Mouse (Mus musculus) MEL (cell line): ENCODE data around the gene Ripk3.

Experiments
- CHD1 ChIP-seq: IDR thresholded peaks from 2 replicates; pipeline ENCODE4 v1.6.1; 2012; ENCODE audit warnings: low read depth, mild to moderate bottlenecking, inconsistent platforms, low read length, improper control_type of control experiment
- CTCF ChIP-seq, 3 experiments: IDR thresholded peaks in 2 of 3; conservative IDR thresholded peaks in 1 of 3; 2 replicates each; pipeline ENCODE4 v1.5.1; 2011 to 2012; ENCODE audit warnings: low read length in 3 of 3, low read depth in 2 of 3, mild to moderate bottlenecking in 2 of 3, improper control_type of control experiment in 1 of 3, inconsistent platforms in 1 of 3, mixed read lengths in 1 of 3, moderate library complexity in 1 of 3; ENCODE audit not compliant: control insufficient read depth in 1 of 3, insufficient read depth in 1 of 3, poor library complexity in 1 of 3, severe bottlenecking in 1 of 3
- GABPA ChIP-seq: IDR thresholded peaks from 2 replicates; pipeline ENCODE4 v1.6.1; 2012; ENCODE audit warnings: low read depth, mild to moderate bottlenecking, inconsistent platforms, low read length, improper control_type of control experiment, moderate library complexity
- JUND ChIP-seq: IDR thresholded peaks from 2 replicates; pipeline ENCODE4 v1.6.1; 2011; ENCODE audit warnings: low read depth, mild to moderate bottlenecking, improper control_type of control experiment, low read length
- MAFK ChIP-seq: IDR thresholded peaks from 2 replicates; pipeline ENCODE4 v1.6.1; 2011; ENCODE audit warnings: low read depth, mild to moderate bottlenecking, low read length, improper control_type of control experiment, borderline replicate concordance
- MAX ChIP-seq: IDR thresholded peaks from 2 replicates; pipeline ENCODE4 v1.6.1; 2011; ENCODE audit warnings: low read length, improper control_type of control experiment
- MEF2A ChIP-seq: IDR thresholded peaks from 2 replicates; pipeline ENCODE4 v1.6.1; 2014; ENCODE audit warnings: low read depth, mild to moderate bottlenecking, inconsistent platforms, low read length, improper control_type of control experiment; ENCODE audit not compliant: poor library complexity, insufficient replicate concordance, severe bottlenecking; ENCODE audit errors: extremely low read depth
- MXI1 ChIP-seq: IDR thresholded peaks from 2 replicates; pipeline ENCODE4 v1.6.1; 2011; ENCODE audit warnings: mild to moderate bottlenecking, low read depth, low read length, improper control_type of control experiment
- POLR2A ChIP-seq, 2 experiments: IDR thresholded peaks; 2 replicates each; pipeline ENCODE4 v1.6.1; 2011 to 2012; ENCODE audit warnings: low read length in 2 of 2, mild to moderate bottlenecking in 2 of 2, control low read depth in 1 of 2, improper control_type of control experiment in 1 of 2, low read depth in 1 of 2, moderate library complexity in 1 of 2; ENCODE audit not compliant: control insufficient read depth in 1 of 2, insufficient read depth in 1 of 2, poor library complexity in 1 of 2
- TCF12 ChIP-seq: IDR thresholded peaks from 2 replicates; pipeline ENCODE4 v1.6.1; 2014; ENCODE audit warnings: low read depth, mild to moderate bottlenecking, inconsistent platforms, low read length, improper control_type of control experiment, moderate library complexity
- UBTF ChIP-seq: IDR thresholded peaks from 2 replicates; pipeline ENCODE4 v1.6.1; 2012; ENCODE audit warnings: low read depth, mild to moderate bottlenecking, inconsistent platforms, low read length, improper control_type of control experiment, moderate library complexity, borderline replicate concordance; ENCODE audit not compliant: insufficient read depth
- ZMIZ1 ChIP-seq: IDR thresholded peaks from 2 replicates; pipeline ENCODE4 v1.6.1; 2012; ENCODE audit warnings: low read depth, mild to moderate bottlenecking, inconsistent platforms, low read length, improper control_type of control experiment, moderate library complexity

GRCm38 (mm10) chr14:55777806-55778205 lies 10.9 kb downstream of the Ripk3 start:
- TF ChIP-seq MEF2A (no peak), CTCF (IDR thresholded peaks at IDR 0.05 in 2 of 3, conservative IDR thresholded peaks at IDR 0.05 in 1 of 3; ENCODE audit: control insufficient read depth in 1 of 3, insufficient read depth in 1 of 3, low read depth in 2 of 3, low read length in 3 of 3, poor library complexity in 1 of 3, severe bottlenecking in 1 of 3) (no peak), CHD1 (no peak), UBTF (no peak), MAFK (no peak), MAX (no peak), GABPA (no peak), ZMIZ1 (no peak), POLR2A (IDR thresholded peaks at IDR 0.05; ENCODE audit: control insufficient read depth in 1 of 2, insufficient read depth in 1 of 2, low read depth in 1 of 2, low read length in 2 of 2, poor library complexity in 1 of 2) (no peak), MXI1 (no peak), JUND (no peak), TCF12 (no peak)
